Mouse (Mus musculus) ZHBTc4 (cell line): ENCODE results near the gene Ubac1.

Experiments used
- DNase-seq: peaks from one replicate; pipeline ENCODE4 v3.0.0-alpha.2; 2011; ENCODE audit warnings: low read depth, low spot score

Ubac1 gene

DNA sequence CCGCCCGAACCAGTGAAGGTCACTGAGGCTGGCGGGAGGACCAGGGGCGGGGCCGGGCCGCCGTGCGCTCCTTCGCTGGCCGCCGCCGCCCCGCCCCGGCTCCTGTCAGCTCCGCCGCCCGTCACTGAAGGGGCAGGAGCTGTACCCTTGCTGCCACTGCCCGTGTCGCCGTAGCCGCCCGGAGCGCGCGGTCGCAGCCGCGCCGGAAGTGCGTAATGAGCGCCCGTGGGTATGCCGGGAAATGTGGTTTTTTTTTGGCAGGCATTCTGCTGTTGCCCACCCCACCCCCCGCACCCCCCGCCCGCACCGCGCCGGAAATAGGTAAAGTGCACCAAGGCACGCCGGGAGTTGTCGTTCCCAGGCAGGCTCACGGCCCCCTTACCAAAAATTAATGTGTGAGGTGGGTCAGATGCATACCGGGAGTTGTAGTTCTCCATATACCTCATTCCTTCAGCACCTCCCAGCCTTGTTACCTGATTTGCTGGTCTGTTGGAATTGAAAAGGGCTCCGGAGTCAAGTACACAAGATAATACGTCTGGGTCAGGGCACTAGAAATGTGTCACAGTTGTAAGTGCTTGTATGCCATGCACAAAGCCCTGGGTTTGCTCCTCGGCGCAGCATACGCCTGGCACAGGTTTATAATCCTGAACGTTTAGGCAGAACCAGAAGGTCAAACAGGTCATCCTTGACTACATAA lies at the start of gene Ubac1:
Gene Ubac1, minus strand, starts transcription at position 187 of the 697 bp plus-strand sequence.
- DNase-seq, result peak; percentile 96

DNA sequence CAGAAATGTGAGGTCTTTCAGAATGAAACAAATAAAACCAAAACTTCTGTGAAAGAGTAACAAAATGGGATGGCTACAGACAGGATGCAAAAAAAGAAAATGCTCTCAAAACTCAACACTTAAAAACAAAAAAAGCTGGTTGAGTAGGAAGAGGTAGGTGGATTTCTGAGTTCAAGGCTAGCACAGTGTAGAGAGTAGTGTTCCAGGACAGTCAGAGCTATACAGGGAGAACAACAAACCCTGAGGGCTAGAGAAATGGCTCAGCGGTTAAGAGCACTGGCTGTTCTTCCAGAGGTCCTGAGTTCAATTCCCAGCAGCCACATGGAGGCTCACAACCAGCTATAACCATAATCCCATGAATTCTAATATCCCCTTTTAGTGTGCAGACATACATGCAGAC lies 47.0 kb upstream of the Ubac1 start:
- no peak for DNase-seq

DNA sequence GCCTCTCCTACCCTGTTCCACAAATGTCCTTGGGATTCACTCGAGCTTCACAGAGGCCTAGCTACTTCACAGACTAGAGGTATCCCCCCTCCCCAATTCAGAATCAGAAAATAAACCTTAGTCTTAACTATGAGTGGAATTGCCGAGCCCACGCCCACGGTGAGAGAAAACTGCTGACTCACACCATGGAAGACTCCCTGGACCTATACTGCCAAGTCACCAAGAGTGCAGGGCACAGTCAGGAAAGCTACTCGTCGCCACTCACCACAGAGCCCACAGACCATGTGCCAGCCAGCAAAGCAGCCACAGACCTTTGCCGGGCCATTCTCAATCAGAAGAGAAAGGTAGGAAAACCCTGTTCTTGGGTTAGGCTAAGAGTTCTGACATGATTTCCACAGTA lies 46.6 kb upstream of the Ubac1 start:
- DNase-seq, result peak; percentile 34

DNA sequence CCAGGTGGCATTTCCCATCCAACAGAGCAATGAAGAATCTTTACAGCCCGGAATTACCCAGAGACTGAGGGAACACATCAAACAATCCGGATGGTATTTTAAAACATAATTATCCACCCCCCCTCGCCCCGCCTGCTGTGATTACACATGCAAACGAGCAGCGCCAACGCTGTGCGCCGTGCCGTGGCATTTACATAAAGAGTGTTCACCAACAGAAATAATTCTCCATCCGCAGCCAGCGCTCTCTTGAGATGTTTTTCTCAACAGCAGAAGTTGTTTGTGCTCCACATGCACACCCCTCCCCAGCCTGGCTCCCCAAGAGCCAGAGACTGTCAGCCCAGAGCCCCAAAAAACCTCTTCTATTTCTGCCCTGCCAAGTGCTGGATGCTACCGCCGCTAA lies 45.0 kb upstream of the Ubac1 start:
- DNase-seq, result no peak

DNA sequence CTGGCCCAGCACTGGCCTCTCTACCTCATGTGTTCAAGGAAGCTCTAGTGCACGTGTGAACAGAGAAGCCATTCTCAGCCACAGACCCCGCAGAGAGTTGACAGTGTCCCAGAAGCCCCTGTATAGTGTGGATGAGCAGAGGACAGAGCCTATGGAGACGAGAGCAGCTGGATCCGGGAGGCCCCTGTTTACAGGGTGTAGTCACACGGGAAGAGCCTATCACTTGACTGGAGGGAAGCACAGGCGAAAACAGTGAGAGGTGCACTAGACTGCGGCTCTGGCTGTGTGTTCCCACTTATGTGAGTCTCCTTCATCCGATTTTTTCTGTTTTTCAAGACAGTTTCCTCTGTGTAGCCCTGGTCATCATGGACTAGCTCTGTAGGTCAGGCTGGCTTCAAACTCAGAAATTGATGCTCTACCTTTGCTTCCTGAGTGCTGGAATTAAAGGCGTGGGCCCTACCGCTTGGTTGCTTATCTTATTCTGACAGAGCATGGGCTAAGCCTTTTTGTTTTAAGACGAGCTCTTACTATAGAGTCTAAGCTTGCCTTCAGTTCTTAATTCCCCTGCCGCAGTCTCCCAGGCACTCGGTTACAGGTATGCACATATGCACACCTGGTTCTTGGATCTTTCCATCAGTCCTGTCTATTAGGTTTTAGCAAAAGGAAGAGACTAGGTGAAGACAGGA lies 41.3 kb upstream of the Ubac1 start:
- no peak for DNase-seq

DNA sequence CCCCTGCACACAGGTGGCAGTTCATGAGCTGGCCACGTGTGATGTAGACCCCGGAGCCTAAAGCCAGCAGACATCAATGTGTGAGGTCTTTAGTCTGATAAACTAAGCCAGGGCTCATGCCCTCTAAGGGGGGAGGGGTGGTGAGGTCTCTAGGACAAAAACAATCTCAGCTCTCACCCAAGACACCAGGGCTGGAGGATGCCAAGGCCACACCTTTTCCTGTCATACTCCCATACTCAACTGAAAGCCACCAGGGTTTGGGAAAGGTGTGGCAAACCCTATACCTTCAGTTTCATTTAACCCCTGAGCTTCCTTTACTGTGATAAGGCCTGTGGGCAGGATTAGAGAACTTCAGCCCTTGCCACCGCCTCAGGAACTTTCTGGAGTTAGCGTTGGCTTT lies 40.7 kb upstream of the Ubac1 start:
- no peak for DNase-seq

DNA sequence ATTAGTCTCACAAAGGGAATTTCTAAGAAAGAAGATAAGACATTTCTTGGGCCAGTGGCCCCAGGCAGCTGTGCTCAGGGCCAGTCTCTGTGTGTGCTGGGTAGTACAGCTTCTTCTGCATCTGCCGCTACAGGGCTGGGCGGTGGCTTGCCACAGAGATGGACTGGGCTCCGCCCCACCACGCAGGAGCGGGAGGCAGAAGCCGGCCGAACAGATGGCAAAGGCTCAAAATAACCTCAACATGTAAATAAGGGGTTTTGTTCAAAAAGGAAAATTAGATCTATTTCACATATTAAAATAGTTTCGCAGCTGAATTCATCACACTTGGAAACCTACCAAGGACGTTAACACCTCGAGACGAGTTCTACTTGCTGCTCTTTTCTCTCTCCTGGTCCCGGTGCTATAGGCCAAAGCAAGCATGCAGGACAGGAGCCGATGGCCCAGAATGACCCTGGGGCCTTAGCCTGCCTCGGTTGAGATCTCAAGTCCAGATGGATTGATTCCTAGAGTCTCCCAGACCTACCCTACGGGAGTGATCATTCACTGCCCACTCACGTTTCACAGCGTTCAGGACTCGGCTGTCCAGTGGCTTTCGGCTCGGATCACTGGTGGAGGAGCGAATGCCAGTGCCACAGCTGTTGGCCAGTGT lies 39.6 kb upstream of the Ubac1 start:
- no peak for DNase-seq

DNA sequence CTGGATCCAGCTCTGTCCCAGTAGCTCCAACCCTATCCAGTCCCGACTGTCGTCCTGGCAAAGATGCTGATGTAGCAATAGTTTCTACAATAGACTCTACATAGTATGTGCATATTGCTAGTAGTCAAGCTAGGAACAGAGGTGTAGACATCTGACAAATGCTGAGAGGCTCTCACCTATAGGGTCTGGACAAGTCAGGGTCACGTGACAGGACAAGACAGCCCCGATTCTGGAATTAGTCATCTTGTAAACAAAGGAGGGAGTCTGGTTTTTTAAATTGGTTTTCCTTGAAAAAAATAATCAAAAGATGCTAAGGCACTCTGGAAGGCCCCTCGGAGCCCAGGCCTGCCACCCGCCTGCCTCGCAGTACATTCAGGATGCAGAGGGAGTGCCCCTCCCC lies 35.5 kb upstream of the Ubac1 start:
- no peak for DNase-seq

DNA sequence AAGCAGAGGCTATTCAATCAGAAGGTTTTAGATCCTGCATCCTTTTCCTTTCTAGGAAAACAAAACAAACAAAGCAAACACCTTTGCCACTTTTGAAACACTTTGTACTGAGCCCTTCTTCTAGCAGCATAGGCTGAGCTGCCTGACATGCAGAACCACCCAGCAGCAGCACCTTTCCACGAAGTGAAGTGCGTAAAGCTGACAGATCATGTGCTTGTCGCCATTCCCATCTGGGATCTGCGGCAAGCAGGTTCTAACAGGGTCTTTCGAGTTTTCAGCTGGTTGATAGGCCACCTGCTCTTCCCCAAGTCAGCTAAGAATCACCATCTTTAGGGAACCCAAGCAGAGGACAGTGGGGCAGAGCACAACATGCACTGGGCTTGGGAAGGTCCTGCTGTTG lies 34.7 kb upstream of the Ubac1 start:
- DNase-seq, result peak; percentile 57

DNA sequence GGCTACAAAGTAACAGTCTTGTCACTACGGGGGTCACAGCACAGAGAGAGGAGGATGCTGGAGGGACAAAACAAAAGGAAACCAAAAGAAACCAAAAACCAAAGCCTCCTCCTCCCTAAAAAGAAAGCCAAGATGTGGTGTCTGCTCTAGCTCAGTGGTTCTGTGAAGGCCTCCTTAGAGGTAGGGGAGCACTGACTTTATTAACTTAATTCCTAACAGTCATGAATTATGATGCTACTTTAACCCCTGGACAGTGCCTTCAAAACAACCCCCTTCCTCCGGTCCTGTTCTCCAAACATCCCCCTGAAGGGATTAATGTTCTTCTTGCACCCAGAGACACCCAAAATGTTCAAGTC lies 34.2 kb upstream of the Ubac1 start:
- DNase-seq, result no peak

DNA sequence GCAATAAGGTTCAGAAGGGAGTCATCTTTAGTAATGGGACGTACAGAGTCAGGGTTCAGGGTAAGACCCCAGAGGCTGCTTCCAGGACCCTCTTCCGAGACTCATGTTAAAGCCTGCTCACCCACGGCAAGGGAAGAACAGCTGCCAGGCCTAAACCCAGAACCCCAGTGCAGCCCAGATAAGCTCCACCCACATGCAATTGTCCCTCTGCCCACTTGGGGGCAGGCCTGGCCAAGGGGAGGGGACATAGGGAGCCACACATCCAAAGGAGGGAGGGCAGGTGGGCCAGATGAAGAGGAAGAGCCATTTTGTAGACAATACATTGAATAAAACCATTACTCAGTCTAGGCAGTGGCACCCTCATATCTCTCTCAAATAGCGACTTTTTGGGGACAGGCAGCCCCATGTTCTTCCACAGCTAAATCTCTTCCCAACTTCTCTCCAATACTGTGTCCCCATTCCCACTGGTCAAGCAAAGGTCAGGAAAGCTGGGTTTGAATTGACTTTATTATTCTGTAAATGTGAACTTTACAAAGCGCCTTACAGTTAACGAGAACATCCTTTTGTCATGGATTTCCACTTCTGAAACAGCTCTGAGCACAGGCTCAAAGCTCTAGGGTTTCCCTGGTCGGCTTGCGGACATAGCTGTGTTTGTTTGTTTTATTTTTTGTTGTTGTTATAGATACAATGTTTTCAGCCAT lies 33.6 kb upstream of the Ubac1 start:
- DNase-seq, result peak; percentile 96

DNA sequence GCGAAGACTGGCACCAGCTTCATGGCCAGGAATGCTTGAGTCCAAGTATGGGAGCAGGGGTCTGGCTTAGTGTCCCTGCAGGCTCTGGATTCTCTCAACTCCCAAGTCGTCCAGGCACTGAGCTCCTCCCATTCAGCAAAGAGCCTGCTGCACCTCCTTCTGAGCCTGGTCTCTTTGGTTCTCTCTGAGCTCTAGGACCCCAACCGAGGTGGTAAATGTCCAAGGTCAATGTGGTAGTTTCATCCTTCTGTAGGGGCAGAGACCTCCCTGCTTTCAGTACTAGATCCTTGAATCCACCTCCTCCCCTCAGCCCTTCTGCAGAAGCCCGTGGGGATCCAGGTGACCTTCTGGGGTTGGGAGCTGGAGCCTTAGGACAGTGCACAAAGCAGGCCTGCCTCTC lies 31.3 kb upstream of the Ubac1 start:
- DNase-seq, result peak; percentile 42

DNA sequence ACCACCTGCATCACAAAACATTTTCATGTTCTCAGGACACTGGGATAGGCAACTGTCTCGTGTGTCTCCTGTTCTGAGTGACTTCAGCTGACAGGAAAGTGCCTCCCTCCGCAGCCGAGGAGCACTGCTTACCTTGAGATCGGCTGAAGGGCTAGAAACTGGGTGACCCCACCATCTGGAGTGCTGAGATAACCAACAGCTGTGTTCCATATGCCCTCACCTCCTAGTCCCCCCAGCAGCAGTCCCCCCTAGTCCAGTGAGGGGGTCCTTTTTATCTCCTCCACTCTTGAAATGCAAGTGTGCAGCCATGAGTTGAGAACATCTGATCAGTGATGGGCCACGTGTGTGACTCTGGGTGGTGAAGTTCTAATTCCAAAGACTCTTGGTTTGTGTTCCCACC lies 27.3 kb upstream of the Ubac1 start:
- no peak for DNase-seq

DNA sequence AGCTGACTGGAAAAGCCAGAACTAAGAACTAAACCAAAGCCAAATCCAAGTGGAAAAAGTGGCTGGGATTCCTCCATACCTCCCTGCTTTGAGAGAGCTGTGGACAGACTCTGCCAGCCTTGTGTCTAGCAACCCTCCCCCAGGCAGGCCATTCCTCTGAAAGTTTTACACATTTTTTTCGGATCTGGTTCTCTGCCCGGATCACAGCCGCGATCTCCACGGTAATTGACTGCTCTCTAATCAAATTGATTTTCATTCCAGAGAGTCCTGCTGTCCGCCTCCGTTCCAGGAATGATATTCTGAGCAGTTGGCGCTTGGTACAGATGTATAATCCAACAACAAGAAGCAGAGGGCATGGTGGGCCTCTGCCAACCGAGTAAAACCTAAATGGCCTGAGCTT lies 22.7 kb upstream of the Ubac1 start:
- no peak for DNase-seq

DNA sequence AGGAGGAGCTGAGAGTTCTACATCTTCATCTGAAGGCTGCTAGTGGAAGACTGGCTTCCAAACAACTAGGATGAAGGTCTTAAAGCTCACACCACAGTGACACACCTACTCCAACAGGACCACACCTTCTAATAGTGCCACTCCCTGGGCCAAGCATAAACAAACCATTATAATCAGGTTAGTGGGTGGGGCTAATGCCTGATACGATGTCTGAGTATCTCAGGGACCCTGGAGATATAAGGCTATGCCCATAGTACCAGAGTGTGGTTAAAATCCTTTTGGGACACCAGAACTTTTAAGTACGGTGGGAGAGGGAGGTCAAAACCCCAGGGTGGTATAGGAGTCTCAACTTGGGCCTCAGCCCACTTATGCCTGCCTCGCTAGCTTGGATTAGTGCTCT lies 21.1 kb upstream of the Ubac1 start:
- DNase-seq, result no peak

DNA sequence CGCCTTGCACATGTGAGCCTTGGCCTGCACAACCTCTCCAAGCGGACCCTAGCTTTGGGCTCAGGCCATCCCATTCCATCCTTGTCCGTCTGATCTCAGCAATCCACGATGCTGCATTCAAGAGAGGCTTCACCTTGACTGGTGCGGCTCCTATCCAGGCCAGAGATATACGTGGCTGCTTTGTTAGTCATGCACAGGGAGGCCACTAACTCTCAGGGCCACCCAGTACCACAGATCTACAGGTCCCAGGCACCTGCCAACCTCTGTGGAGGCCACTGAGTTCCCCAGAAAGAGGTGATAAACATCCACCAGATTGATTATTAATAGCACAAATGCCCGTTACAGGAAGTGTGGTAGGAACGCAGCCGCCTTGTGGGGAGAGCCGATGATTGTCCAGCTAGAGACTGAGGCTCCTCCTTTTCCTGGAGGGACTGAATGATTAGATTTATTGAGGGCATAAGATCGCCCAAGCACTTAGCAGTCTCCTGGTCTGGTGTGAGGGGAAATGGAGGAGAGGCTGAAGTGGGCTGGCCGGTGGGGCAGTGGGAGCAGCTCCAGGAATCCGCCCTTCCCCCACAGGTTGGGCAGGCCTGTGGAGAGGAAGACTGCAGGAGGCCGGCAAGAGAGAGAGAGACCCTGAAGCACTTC lies 19.7 kb upstream of the Ubac1 start:
- no peak for DNase-seq

DNA sequence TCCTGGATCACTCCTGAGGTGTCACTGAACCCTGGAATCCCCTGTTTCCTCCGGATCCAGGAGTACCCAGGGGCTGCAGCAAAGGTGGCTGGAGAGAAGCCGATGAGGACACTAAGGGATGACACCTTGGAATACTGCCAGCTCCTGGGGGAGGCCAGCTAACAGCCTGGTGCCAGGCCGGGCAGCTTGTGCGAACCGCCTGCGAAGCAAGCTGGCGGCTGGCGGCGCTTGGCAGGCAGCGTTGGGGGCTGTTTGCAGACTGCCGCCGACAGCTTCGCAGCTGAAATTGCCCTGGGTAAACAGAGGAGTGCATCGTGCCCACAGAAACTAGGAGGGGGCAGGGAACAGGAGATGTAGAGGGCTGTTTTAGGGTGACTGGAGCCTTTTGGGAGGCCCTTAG lies 18.4 kb upstream of the Ubac1 start:
- DNase-seq, result peak; percentile 39

DNA sequence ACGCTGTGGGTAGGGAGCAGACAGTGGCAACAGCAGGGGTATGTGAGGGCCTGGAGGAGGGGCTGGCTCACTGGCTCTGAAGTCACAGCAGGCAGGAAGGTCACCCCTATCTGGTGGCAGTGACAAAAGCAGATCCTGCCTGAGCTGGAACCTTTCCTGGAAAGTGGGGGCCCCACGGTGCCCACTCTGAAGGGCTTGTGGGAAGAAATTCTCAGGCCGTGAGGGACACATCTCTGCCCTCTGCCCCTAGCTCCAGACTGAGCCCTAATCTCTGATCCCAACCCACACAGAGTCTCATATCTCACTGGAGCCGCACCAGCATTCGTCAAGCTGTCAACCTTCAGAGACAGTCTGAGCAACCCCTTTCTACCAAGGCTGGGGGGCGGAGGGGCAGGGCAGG lies 15.8 kb upstream of the Ubac1 start:
- DNase-seq, result no peak

DNA sequence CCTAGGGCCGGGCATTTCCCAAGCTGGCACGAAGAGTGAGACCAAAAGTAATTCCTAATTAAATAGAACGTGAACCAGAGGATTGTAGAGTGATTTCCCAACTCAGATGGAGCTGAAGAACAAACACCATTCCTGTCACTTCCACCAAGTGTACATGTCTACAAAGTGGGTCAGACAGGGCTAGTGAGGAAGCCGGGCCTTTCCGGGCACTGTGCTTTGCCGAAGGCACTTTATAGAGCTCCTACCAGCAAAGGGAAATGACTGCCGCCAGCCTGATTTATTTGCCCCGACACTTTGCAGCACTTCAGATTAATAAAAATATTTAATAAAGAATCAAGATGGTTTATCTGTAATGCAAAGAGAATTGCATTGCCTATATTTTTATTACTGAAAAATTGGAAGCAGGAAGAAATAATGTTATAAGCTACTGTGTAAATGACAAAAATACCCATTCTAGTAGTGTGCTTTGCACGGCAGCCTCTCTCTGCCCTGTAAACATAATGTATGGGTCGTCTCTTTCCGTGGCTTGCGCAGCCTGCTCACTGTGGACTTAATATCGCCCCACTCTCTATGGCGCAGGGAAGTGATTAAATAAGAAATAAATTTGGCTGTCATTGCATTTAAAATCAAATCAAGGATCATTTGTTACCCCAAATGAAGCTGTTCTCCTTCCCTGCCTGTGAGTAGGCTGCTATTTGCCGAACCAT lies 12.9 kb upstream of the Ubac1 start:
- DNase-seq, result no peak

DNA sequence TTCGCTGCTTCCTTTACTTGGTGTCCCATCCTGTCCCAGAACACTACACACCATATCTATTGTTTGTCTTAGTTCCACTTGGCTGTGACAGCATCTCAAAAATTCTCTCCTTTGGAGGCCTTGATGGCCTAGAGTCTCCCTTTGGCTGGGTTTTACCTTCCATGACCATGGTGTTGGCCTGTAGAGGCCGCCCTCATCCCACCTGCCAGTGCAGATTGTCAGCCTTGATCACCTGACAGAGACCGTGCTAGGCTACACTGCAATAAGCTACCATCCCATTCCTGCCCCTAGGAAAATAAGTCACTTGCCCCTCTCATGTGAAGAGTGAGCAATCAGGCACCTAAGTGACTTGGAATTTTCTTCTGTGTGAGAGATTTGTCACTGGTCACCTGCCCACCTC lies 8.7 kb upstream of the Ubac1 start:
- peak; percentile 53 for DNase-seq
